Mouse (Mus musculus) liver, embryonic 18 days (tissue): ENCODE results near the gene Sardh. TPM values are rescaled to one million over a fixed set of nuclear protein-coding genes. Genes with fewer than 3 reads are reported as not detected.

ENCODE experiments used
- polyA plus RNA-seq: library from polyadenylated mRNA; depleted of rRNA; stranded (reverse); fragments of >200 nt; gene quantifications from 2 replicates; pipeline ENCODE4 v1.2.3, GENCODE M21; 2012; rRNA removed

Sardh gene
- 28.1 and 29.2 TPM in 2 replicates for polyA plus RNA-seq

DNA sequence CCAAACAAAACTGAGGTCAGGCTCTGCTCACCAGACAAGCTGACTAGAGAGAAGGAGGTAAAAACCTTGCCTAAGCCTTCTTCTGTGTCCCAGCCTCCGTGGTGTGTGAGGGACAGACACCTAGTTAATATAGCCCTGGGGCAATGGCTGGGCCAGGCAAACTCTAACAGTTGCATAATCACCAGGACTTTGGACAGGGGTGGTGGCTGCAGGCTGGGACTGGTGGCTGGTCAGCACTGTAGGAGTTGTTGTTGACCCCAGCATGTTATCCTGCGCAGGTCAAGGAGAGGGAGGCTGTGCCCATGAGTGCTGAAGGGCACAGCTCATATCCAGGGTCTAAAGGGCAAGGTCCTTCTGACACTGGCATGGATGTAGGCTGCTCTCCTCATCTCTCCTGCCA, at the start of gene Sardh:
Sardh (minus strand) TSS at position 127 of the 400 bp plus-strand sequence.

DNA sequence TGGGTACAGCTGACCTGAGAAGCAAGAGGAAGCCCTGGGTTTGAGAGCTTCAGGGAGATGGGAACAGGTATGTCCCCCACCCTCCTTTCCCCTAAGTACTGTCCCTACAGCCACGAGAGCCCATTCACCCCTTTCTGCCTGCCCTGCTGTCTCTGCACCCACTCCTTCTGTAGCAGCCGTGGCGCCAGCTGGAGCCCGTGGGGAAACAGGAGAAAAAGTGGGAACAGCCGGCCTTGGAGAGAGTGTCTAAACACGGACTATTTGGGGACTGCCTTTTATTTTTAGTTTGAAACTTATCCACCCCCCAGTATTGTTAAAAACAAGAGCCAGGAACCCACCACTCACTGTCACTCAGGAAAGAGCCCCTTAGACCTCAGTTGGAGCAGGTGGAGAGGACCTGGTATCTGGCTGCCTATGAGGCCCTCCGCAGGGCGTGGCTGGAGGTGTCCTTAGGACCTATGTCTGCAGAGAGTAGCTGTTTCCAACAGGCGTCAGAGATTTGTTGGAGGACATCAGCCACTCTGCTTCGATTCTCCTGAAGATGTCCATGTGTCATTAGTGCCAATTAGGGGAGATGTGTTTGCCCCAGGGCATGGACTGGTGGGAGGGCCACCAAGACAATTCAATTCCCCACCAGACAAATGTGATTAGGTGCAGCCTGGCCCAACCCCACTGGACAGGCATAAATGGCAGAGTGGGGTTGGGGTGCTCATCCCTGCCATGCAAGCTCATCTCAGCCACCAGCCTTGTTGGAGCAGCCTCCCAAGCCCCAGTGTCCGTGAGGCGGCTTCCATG, 83.1 kb downstream of the Sardh start, which contains the start of gene Dbh:
Dbh (plus strand) TSS at position 438 of the 795 bp plus-strand sequence.

GRCm38 (mm10) chr2:27141950-27142693, 106.0 kb downstream of the Sardh start, which contains the start of gene Fam163b:
Fam163b (minus strand) TSS chr2:27142491.

Other genes with a start within 250 kb of the Sardh start
- 24.3 and 25.3 TPM in 2 replicates for gene Cacfd1, start 238.4 kb downstream of the Sardh start, polyA plus RNA-seq
- gene Slc2a6, start 220.3 kb downstream of the Sardh start, polyA plus RNA-seq = 0.36 and 0.44 TPM in 2 replicates
- 0.02 TPM in 1 of 2 replicates, not detected in the other for gene Mymk, start 176.2 kb downstream of the Sardh start, polyA plus RNA-seq
- gene Adamtsl2, start 169.0 kb downstream of the Sardh start, polyA plus RNA-seq = 1.8 and 2.7 TPM in 2 replicates
- gene Fam163b, start 105.8 kb downstream of the Sardh start, polyA plus RNA-seq = 0.01 TPM in 1 of 2 replicates, not detected in the other
- 0.01 TPM in 1 of 2 replicates, not detected in the other for gene Dbh, start 83.1 kb downstream of the Sardh start, polyA plus RNA-seq
- gene Vav2, start 178.7 kb upstream of the Sardh start, polyA plus RNA-seq = 8.4 and 9.8 TPM in 2 replicates
- 0.43 and 0.49 TPM in 2 replicates for gene Brd3os, start 194.0 kb upstream of the Sardh start, polyA plus RNA-seq